Mouse (Mus musculus) midbrain, postnatal 0 days (tissue): ENCODE results near the gene Mybphl. TPM values are rescaled to one million over a fixed set of nuclear protein-coding genes. Genes with fewer than 3 reads are reported as not detected.

ENCODE experiments used
- ATAC-seq: fragments of 200-750 bp; cut with Nextera tagmentation; 2 replicates; pipeline ENCODE4 v1.8.0; 2017; ENCODE audit warnings: moderate number of reproducible peaks, mild to moderate bottlenecking, moderate TSS enrichment, moderate library complexity; ENCODE audit not compliant: low FRiP score
- DNase-seq: peaks from one replicate; pipeline ENCODE4 v3.0.0-alpha.2; 2015; ENCODE audit warnings: low spot score
- H3K27ac ChIP-seq: fragments of 300-500 bp; sonication (generic); 2 replicates; pipeline ENCODE4 v1.5.1; 2014; ENCODE audit warnings: low read depth, mild to moderate bottlenecking, low read length, mixed read lengths
- H3K27me3 ChIP-seq: fragments of 300-500 bp; sonication (generic); 2 replicates; pipeline ENCODE4 v1.6.1; 2014; ENCODE audit warnings: low read length, control low read depth, mixed read lengths; ENCODE audit not compliant: insufficient read depth
- H3K36me3 ChIP-seq: fragments of 300-500 bp; sonication (generic); 2 replicates; pipeline ENCODE4 v1.6.1; 2014; ENCODE audit warnings: low read length, control low read depth, mixed read lengths; ENCODE audit not compliant: insufficient read depth
- H3K4me1 ChIP-seq: fragments of 300-500 bp; sonication (generic); 2 replicates; pipeline ENCODE4 v1.6.1; 2014; ENCODE audit warnings: mild to moderate bottlenecking, control low read depth, antibody characterized with exemption, low read length, mixed read lengths; ENCODE audit not compliant: insufficient read depth
- H3K4me2 ChIP-seq: fragments of 300-500 bp; sonication (generic); 2 replicates; pipeline ENCODE4 v1.6.1; 2014; ENCODE audit warnings: low read depth, mild to moderate bottlenecking, low read length, mixed read lengths; ENCODE audit not compliant: poor library complexity, severe bottlenecking
- H3K4me3 ChIP-seq: fragments of 300-500 bp; sonication (generic); 2 replicates; pipeline ENCODE4 v1.5.1; 2014; ENCODE audit warnings: low read depth, mild to moderate bottlenecking, low read length, moderate library complexity
- H3K9ac ChIP-seq: fragments of 300-500 bp; sonication (generic); replicated peaks from 2 replicates; pipeline ENCODE4 v1.6.1; 2014; ENCODE audit warnings: mild to moderate bottlenecking, low read length, moderate library complexity, mixed read lengths; ENCODE audit not compliant: poor library complexity, severe bottlenecking
- H3K9me3 ChIP-seq: fragments of 300-500 bp; sonication (generic); 2 replicates; pipeline ENCODE4 v1.6.1; 2016; ENCODE audit warnings: low read length, control low read depth
- CTCF ChIP-seq: IDR thresholded peaks from 2 replicates; pipeline ENCODE4 v1.5.1; 2016; ENCODE audit warnings: antibody characterized with exemption, mild to moderate bottlenecking
- WGBS: fragments of 180-500 bp; shearing (Covaris S2); extraction: QIAGEN DNeasy Blood & Tissue Kit; methylation state at CpG from one replicate; pipeline ENCODE4 v1.1.7; 2014; 5-methylcytosine and 5-hydroxymethylcytosine counted together
- polyA plus RNA-seq: library from polyadenylated mRNA; unstranded; fragments of >200 nt; fragmentation: Nextera tagmentation; extraction: Ambion mirVana; gene quantifications from 2 replicates; pipeline ENCODE4 v1.2.1, GENCODE M21; 2015
- total RNA-seq: library from RNA; depleted of rRNA; stranded (reverse); fragments of >200 nt; gene quantifications from 2 replicates; pipeline ENCODE4 v1.2.3, GENCODE M21; 2014; rRNA removed

Gene Mybphl
- total and polyA plus RNA-seq, 2 experiments from 2014 or later: not detected

- Histone ChIP-seq H3K4me1 (peaks cover 5% of the 10 kb centered on the region; the same call in 1 of the 2 replicates), H3K4me3 (no peak overlapping the region), H3K27ac (0 out of 2 replicates have a peak overlapping the region, but pooled peaks have one; percentile 9), H3K4me2 (no peak overlapping the region), H3K36me3 (peaks cover 43% of the 10 kb centered on the region), H3K9ac (no peak overlapping the region), H3K27me3 (no peaks in the 10 kb centered on the region), H3K9me3 (no peaks in the 10 kb centered on the region)
- whole genome bisulfite sequencing: 39% methylated on average over 7 of the region's 7 CpGs
- no peak for ATAC-seq
- peak; percentile 25 for DNase-seq
- TF ChIP-seq CTCF: no peak
Observed at GRCm38 (mm10) chr3:108424944-108425623, 60.4 kb downstream of the Mybphl start.

- no peak for TF ChIP-seq CTCF
- H3K27me3 ChIP-seq: no peaks in the 10 kb centered on the region
- 0 out of 2 replicates have a peak overlapping the region, but pooled peaks have one; percentile 9 for H3K27ac ChIP-seq
- H3K4me3 ChIP-seq: no peak overlapping the region
- DNase-seq (no peak), ATAC-seq (no peak; the same call in 1 of the 2 replicates)
- 64% methylated on average over 6 of the region's 6 CpGs for WGBS
- no peaks in the 10 kb centered on the region for H3K9me3 ChIP-seq
- peaks cover 5% of the 10 kb centered on the region; the same call in 1 of the 2 replicates for H3K4me1 ChIP-seq
- no peak overlapping the region for H3K4me2 ChIP-seq
- H3K36me3 ChIP-seq: peaks cover 43% of the 10 kb centered on the region
- no peak overlapping the region for H3K9ac ChIP-seq
Observed at GRCm38 (mm10) chr3:108425624-108426018, 60.9 kb downstream of the Mybphl start.

Other genes starting within 250 kb of the Mybphl start
- 70.8 and 97.2 TPM in 2 replicates for gene Gnai3, start 218.8 kb upstream of the Mybphl start, total RNA-seq
- gene Gnai3, start 218.8 kb upstream of the Mybphl start, polyA plus RNA-seq: 87.4 and 93.6 TPM in 2 replicates
- gene Gpr61, start 210.0 kb upstream of the Mybphl start, total RNA-seq: 12.2 and 12.8 TPM in 2 replicates
- gene Gpr61, start 210.0 kb upstream of the Mybphl start, polyA plus RNA-seq: 7.8 and 8.4 TPM in 2 replicates
- 35.5 and 37.8 TPM in 2 replicates for gene Amigo1, start 178.6 kb upstream of the Mybphl start, total RNA-seq
- gene Amigo1, start 178.6 kb upstream of the Mybphl start, polyA plus RNA-seq: 12.2 and 12.6 TPM in 2 replicates
- 3.7 and 4.9 TPM in 2 replicates for gene Cyb561d1, start 163.7 kb upstream of the Mybphl start, total RNA-seq
- gene Cyb561d1, start 163.7 kb upstream of the Mybphl start, polyA plus RNA-seq: 3.5 and 4.0 TPM in 2 replicates
- gene Atxn7l2, start 154.0 kb upstream of the Mybphl start, total RNA-seq: 22.5 and 24.9 TPM in 2 replicates
- gene Atxn7l2, start 154.0 kb upstream of the Mybphl start, polyA plus RNA-seq: 16.1 and 19.3 TPM in 2 replicates
- 0.42 and 0.55 TPM in 2 replicates for gene Sypl2, start 138.3 kb upstream of the Mybphl start, total RNA-seq
- 0.10 and 0.17 TPM in 2 replicates for gene Sypl2, start 138.3 kb upstream of the Mybphl start, polyA plus RNA-seq
- 93.3 and 102 TPM in 2 replicates for gene Psma5, start 108.0 kb upstream of the Mybphl start, total RNA-seq
- 221 and 224 TPM in 2 replicates for gene Psma5, start 108.0 kb upstream of the Mybphl start, polyA plus RNA-seq
- gene Sort1, start 80.8 kb upstream of the Mybphl start, total RNA-seq: 68.4 and 80.3 TPM in 2 replicates
- 11.2 and 12.7 TPM in 2 replicates for gene Sort1, start 80.8 kb upstream of the Mybphl start, polyA plus RNA-seq
- gene Psrc1, start 18.9 kb downstream of the Mybphl start, total RNA-seq: 4.8 and 5.6 TPM in 2 replicates
- 1.8 and 3.2 TPM in 2 replicates for gene Psrc1, start 18.9 kb downstream of the Mybphl start, polyA plus RNA-seq
- gene Celsr2, start 50.6 kb downstream of the Mybphl start, total RNA-seq: 68.5 and 83.4 TPM in 2 replicates
- gene Celsr2, start 50.6 kb downstream of the Mybphl start, polyA plus RNA-seq: 19.0 and 24.4 TPM in 2 replicates
- gene Sars, start 80.3 kb downstream of the Mybphl start, total RNA-seq: 160 and 163 TPM in 2 replicates
- gene Sars, start 80.3 kb downstream of the Mybphl start, polyA plus RNA-seq: 223 and 225 TPM in 2 replicates
- 2.4 and 3.4 TPM in 2 replicates for gene 1700013F07Rik, start 169.2 kb downstream of the Mybphl start, total RNA-seq
- 3.8 and 4.4 TPM in 2 replicates for gene 1700013F07Rik, start 169.2 kb downstream of the Mybphl start, polyA plus RNA-seq
- 10.1 and 16.1 TPM in 2 replicates for gene 5330417C22Rik, start 171.6 kb downstream of the Mybphl start, total RNA-seq
- gene 5330417C22Rik, start 171.6 kb downstream of the Mybphl start, polyA plus RNA-seq: 19.8 and 22.9 TPM in 2 replicates
- gene Tmem167b, start 197.6 kb downstream of the Mybphl start, total RNA-seq: 35.6 and 50.2 TPM in 2 replicates
- 40.4 and 41.7 TPM in 2 replicates for gene Tmem167b, start 197.6 kb downstream of the Mybphl start, polyA plus RNA-seq
- 7.0 and 11.3 TPM in 2 replicates for gene Taf13, start 206.8 kb downstream of the Mybphl start, total RNA-seq
- gene Taf13, start 206.8 kb downstream of the Mybphl start, polyA plus RNA-seq: 43.2 and 44.1 TPM in 2 replicates
- gene Wdr47, start 226.4 kb downstream of the Mybphl start, total RNA-seq: 77.6 and 84.9 TPM in 2 replicates
- gene Wdr47, start 226.4 kb downstream of the Mybphl start, polyA plus RNA-seq: 80.1 and 86.0 TPM in 2 replicates